Mouse (Mus musculus): ENCODE results near the gene Pcsk6.

GRCm38 (mm10) chr7:65909343-65910127 is 48.0 kb downstream of the Pcsk6 start:
- TF ChIP-seq POLR2A (IDR thresholded peaks at IDR 0.05; ENCODE audit: insufficient read length, low read depth) (no peak), MYOD1 (IDR thresholded peaks at IDR 0.05; ENCODE audit: control insufficient read depth in 1 of 3, insufficient read length in 2 of 3, low read depth in 2 of 3) (no peak), POLR2AphosphoS2 (IDR thresholded peaks at IDR 0.05; ENCODE audit: insufficient read length, low read depth) (no peak)

Measured in myocyte (in vitro differentiated cells).